Mouse (Mus musculus): ENCODE data around the gene Nes.
A peak's percentile ranks its signal among the peaks of the same experiment; 100 is the strongest.

The Nes gene

DNA sequence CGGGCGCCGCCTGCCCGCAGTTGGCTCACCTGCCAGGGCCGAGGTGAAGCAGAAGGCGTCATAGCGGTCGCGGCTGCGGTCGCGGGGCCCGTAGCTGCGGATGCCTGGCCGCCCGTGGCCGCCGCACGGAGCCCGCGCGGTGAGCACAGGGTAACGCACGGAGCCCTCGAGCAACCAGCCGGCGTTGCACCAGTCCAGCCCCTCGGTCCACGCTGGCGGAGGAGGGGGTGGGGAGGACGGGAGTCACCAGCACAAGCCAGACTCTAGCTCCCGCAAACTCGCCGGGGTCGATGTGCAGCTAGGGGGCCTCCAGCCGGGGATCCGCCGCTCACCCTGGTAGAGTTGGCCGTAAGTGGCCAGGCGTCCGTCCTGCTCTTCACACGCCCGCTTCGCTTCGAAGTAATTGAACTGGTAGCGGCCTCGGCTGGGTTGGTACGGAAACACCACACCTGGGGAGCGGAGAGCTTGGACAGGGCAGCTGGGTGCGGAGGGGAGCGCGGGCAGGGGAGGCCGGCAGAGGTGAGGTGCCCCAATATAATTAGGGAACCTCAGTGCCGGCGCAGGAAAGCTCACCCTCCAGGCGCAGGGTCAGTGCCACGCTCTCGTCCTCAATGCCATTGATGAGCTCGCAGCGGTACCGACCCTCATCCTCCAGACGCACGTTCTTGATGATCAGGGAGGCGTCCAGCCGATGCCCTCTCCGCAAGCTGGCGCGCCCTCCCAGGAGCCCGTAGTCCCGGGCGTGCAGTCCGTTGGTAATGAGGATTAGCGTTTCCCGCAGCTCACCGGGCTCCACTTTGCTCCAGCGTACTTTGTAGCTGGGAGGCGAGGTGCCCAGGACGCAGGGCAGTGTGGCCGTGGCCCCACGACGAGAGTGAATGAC, 52.6 kb downstream of the Nes start:
- no peak for DNase-seq

DNA sequence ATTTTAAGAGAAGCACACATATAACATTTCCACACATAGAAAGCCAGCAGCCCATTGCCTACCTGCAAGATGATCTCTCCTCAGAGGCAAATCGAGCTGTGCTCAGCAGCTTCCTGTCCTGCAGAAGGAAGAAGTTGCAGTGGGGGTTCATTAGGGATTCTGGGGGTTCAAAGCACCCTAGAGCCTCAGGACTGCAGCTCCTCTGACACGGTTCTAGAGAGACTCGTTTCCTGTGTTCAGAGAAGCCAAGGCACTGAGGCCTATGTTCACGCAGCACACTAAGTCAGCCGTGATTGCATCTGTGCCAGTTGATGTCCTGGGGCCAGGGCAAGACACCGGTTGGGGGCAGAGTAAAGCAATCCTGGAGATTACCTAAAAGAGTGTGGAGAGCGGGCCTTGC, 55.9 kb downstream of the Nes start:
- no peak for DNase-seq

DNA sequence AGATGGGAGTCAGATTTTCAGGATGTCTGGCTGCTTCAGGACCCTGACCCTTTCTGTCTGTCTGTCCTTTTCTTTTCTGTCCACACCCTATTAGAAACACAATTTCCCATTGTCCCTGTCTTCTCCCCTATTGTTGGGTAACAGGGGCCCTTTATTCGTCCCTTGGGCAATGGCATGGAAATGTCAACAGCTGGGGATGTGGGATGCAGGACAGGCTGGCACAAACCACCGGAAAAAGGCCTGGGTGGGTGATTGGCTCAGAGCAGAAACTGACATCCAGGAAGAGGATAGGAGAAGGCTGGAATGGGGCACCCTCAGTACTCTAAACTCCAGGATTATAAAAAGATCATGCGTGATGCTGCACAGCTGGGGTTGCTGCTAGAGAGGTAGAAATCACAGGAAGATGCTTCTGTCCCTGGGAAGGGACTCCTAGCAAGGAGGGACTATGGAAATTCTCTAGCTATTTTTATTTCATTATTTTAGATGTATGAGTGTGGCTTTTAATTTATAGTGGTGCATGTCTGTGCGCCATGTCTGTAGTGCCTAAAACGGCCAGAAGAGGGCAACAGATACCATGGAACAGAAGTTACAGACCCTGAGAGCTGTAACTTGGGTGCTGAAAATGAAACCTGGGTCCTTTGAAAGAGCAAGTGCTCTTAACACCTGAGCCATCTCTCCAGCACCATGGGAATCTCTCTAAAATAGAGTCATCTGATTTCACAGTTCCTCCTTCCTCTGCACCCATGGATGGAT, 56.7 kb downstream of the Nes start, which contains the start of gene Hapln2:
Gene Hapln2 (minus strand): TSS at position 150 of the 753 bp plus-strand sequence.
- DNase-seq, result peak; percentile 41
